Mouse (Mus musculus) hematopoietic stem cell, adult 5-6 weeks (primary cell): ENCODE results near the gene Plxnb3. TPM values are rescaled to one million over a fixed set of nuclear protein-coding genes. Genes with fewer than 3 reads are reported as not detected.

Experiments
- ATAC-seq, 2 experiments: fragments of 125-278 bp in 1 of 2; replicated peaks in 1 of 2; 2 replicates each; pipeline ENCODE4 v1.8.0; 2016 to 2017; ENCODE audit warnings: inconsistent platforms in 2 of 2, mild to moderate bottlenecking in 2 of 2, moderate number of reproducible peaks in 2 of 2, low read depth in 1 of 2, moderate TSS enrichment in 1 of 2; ENCODE audit not compliant: low FRiP score in 2 of 2, poor library complexity in 2 of 2, severe bottlenecking in 2 of 2, insufficient read depth in 1 of 2, low TSS enrichment in 1 of 2
- total RNA-seq: library from RNA; stranded (forward); fragments of 172-1452, 232-1000 nt; gene quantifications from 2 replicates; pipeline ENCODE4 v1.2.3, GENCODE M21; 2017

Plxnb3 gene
- total RNA-seq, 1 experiment from 2014 or later = not detected

- ATAC-seq = peak; percentile 12 to 36; a peak in 2 of 4 replicates
Observed at GRCm38 (mm10) chrX:73774168-73774760, 17.4 kb downstream of the Plxnb3 start, which contains the start of gene Srpk3. Gene Srpk3, plus strand, starts transcription at chrX:73774405.

DNA sequence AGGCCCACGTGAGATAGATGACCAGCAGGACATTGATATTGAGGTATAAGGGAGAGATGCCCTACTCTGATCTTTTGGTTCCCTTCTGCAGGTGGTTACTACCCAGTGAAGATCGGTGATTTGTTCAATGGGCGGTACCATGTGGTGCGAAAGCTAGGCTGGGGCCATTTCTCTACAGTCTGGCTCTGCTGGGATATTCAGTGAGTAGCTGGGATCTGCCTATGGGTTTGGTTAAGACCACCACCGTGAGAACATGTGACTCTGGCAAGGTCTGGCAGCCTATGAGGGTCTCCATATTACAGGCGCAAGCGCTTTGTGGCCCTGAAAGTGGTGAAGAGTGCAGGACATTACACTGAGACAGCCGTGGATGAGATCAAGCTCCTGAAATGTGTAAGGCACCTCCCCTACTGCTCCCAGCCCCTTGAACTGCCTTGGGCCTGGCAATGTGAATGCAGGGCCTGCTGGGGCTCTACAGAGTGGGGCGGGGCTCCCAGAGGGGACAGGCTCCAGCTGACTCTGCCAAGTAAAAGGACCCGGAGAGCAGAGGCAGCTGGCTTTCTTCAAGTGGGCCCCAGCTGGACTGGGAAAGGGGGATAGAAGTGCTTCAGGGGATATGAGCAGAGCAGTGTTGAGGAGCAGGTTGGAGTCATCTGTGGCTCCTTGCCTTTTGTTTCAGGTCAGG, 18.1 kb downstream of the Plxnb3 start:
- ATAC-seq = no peak

GRCm38 (mm10) chrX:73782227-73782626, 25.3 kb downstream of the Plxnb3 start:
- ATAC-seq = no peak

DNA sequence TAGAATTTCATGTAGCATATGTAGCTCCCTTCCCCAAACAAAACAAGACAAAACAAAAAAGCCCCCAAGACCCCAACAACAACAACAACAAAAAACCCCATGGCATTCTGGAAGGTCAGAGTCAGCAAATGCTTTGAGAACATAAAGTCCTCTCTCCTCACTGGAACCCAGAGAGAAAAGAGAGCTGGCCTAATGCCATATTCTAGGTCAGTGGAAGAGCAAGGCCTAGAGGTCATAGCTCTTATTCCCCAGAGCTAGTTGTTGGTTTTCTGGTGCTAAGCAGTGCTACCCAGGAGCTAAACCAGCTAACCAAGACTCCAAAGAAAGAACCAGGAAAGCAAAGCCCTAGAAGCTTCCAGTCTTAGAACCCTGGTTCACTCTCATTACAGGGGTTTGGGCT, 28.8 kb downstream of the Plxnb3 start:
- ATAC-seq = no peak

GRCm38 (mm10) chrX:73786364-73787224, 29.7 kb downstream of the Plxnb3 start, which contains the start of the genes Idh3g and Ssr4:
Gene Idh3g, minus strand, starts transcription at chrX:73786897.
Gene Ssr4, plus strand, starts transcription at chrX:73787028.
- peak; percentile 95 to 96 for ATAC-seq

- no peak for ATAC-seq
Observed at GRCm38 (mm10) chrX:73787225-73787558, 30.3 kb downstream of the Plxnb3 start.

- ATAC-seq = no peak
Observed at GRCm38 (mm10) chrX:73788501-73788900, 31.6 kb downstream of the Plxnb3 start.

DNA sequence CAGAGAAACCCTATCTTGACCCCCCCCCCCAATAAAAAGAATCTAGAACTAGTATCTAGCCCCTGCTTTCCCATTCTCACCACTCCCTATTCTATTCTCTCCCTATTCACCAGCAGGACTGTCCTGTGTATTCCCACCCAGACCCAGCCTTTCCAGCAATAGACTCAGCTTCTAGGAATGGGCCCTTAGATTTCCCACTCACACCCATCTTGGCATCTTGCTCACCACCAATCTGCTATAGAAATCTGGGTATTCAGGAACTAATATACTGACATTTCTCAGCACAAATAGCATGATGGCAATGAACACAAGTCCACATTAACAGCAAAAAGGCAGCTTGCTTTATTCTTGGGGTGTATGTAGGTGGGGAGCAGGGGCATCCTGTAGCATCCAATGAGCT, 36.1 kb downstream of the Plxnb3 start:
- ATAC-seq = no peak

DNA sequence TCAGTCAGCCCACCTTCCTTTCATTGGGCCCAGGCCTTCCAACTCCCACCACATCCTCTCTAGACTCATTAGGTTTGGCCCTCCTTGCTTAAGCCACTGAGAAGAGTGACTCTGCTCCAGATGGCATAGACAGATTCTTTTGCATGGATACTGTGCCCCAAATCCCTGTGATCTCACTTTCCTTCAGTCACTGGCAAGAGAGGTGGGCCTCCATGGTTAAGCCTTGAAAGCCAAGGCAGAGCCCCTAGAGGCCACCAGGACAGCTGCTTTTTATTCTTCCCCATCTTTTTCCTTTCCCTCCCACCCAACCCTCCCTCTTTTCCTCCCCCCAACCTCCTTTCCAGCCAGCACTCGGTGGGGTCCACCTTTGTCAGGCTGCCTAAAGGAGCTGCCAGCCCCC, 36.6 kb downstream of the Plxnb3 start:
- ATAC-seq = no peak

DNA sequence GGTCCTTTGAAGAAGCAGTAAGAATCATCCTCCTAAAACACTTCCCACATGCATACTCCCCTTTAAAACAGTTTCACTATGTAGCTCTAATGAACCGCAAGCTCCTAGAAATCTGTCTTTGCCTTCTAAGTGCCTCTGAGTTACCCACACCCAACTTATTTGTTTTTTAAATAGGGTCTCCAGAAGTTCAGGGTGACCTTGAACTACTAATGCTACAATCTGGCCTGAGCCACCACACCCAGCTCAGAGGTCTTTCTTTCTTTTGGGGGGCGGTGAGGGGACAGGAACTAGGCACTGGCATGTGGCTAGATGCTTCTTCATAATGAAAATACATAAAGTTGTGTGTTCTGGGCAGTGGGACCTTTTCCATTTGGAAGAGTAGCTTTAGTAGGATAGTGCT, 40.6 kb downstream of the Plxnb3 start:
- ATAC-seq = no peak

DNA sequence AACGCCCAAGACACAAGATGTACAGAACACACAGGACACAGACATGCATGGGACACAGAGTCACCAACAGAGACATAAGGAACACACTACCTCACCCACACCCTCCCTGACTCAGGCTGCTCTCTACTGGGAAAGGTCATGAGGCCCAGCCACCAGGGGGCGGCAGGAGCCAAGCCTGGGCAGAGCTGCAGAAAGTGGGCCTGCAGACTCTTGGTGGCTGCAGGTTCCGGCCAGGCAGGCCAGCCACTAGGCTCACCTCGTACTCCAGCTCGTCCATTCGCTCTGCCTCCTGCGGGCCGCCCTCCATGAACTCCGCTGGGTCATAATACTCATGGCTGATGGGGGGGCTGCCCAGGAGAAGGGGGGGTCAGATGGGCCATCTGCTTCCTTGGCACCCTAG, 41.6 kb downstream of the Plxnb3 start:
- peak; percentile 90 to 93 for ATAC-seq

- ATAC-seq = no peak
Observed at GRCm38 (mm10) chrX:73805814-73806213, 48.9 kb downstream of the Plxnb3 start.

DNA sequence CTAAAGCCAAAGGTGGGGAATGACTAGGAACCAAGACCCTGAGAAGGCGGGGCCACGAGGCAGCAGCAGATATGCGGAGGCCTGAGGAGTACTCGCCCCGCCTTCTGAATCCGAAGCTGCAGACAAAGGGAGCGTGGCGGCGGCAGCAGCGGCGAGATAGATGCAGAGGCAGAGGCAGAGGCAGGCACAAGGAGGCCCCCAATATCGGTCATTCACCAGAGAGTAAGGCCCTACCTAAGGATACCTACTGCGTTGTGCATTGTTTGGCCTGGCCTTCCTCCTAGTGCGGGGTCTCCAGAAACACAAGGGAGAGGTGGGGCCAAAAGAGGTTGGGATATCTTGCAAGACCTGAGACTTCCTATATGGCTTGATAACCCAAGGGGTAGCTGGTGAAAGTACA, 58.2 kb downstream of the Plxnb3 start:
- ATAC-seq = no peak

GRCm38 (mm10) chrX:73816596-73817314, 59.9 kb downstream of the Plxnb3 start:
- peak; percentile 67 to 90 for ATAC-seq
